Mouse (Mus musculus) neutrophil, adult 5-6 weeks (primary cell): Measurements from ENCODE around the gene Sap30l. TPM values are rescaled to one million over a fixed set of nuclear protein-coding genes. Genes with fewer than 3 reads are reported as not detected.

Experiments used
- ATAC-seq: fragments of 151-379, 151-347 bp; 2 replicates; pipeline ENCODE4 v1.8.0; 2017; ENCODE audit warnings: mild to moderate bottlenecking, moderate TSS enrichment; ENCODE audit not compliant: insufficient number of reproducible peaks, poor library complexity, low FRiP score, severe bottlenecking; ENCODE audit errors: extremely low read depth
- total RNA-seq: library from RNA; stranded (forward); fragments of 200-1000 nt; gene quantifications from 2 replicates; pipeline ENCODE4 v1.2.3, GENCODE M21; 2017

Gene Sap30l
- total RNA-seq, 1 experiment from 2014 or later, result 30.8 TPM

DNA sequence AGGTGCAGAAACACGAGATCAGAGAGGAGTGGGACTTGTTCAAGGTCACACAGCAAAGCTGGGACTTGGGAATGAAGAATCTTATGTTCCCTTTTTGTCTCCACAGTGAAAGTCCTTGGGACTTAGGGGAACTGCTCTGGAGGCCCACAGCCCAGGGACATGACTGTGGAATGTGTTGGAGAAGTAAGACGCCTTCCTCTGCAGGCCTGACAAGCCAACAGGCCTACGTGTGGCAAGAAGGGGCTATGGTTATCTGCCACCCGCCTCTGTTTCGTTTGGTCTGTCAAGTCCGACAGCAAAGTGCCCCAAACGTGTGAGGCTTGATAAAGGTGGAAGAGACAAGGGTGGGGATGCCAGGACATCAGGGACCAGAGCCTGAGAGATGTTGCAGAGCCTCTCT lies 46.0 kb downstream of the Sap30l start:
- no peak for ATAC-seq

- ATAC-seq, result no peak
These were observed 48.9 kb downstream of the Sap30l start for GRCm38 (mm10) chr11:57850298-57850697.

DNA sequence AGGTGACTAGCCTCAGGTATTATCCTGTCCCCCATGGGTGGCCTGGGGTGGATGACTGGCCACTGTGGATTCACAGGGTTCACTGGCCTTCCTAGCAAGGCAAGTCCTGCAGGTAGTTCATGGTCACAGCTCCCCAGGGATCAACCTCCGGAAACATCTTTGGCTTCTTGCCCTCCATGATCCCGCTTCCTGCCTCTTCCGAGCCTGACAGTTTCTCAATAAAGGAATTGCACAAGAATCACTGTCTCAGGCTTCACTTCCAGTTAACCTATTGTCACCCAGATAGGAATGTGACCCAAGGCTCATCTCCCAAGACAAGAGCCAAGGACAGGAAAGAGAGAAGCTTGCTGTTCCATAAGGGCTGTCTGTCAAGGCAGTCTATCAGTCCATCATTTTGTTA lies 49.5 kb downstream of the Sap30l start:
- no peak for ATAC-seq

GRCm38 (mm10) chr11:57853571-57853970 lies 52.1 kb downstream of the Sap30l start:
- no peak for ATAC-seq

GRCm38 (mm10) chr11:57857709-57858108 lies 56.3 kb downstream of the Sap30l start:
- no peak for ATAC-seq

Other genes starting within 250 kb of the Sap30l start
- gene Galnt10, start 156.2 kb upstream of the Sap30l start, total RNA-seq, result 18.2 and 21.2 TPM in 2 replicates
- gene Hand1, start 31.2 kb downstream of the Sap30l start, total RNA-seq, result not detected in 2 replicates
- gene Larp1, start 207.4 kb downstream of the Sap30l start, total RNA-seq, result 37.7 and 42.5 TPM in 2 replicates